Mouse (Mus musculus) hindbrain, embryonic 14.5 days (tissue): ENCODE measurements at regions not wholly inside any gene's neighbourhood (a gene's known extent, or its start where the extent isn't known, plus 50 kb on each side); places are given as distances from the start of the nearest gene placed in this dataset.
"Not testable (repeated sequence)": the region's sequence is repeated elsewhere in the genome, so short reads cannot be mapped to it uniquely, and the experiment has no call there.

Experiments
- ATAC-seq: fragments of 200-750 bp; cut with Nextera tagmentation; 2 replicates; pipeline ENCODE4 v1.8.0; 2017; ENCODE audit warnings: moderate number of reproducible peaks, mild to moderate bottlenecking, moderate TSS enrichment, moderate library complexity; ENCODE audit not compliant: low FRiP score
- DNase-seq: peaks from one replicate; pipeline ENCODE4 v3.0.0-alpha.2; 2015; ENCODE audit warnings: low spot score
- H3K27ac ChIP-seq: fragments of 300-500 bp; sonication (generic); 2 replicates; pipeline ENCODE4 v1.5.1; 2014; ENCODE audit warnings: mild to moderate bottlenecking, moderate library complexity
- H3K27me3 ChIP-seq: fragments of 300-500 bp; sonication (generic); 2 replicates; pipeline ENCODE4 v1.6.1; 2014; ENCODE audit warnings: mild to moderate bottlenecking, low read length, mixed read lengths; ENCODE audit not compliant: control insufficient read depth, insufficient read depth
- H3K36me3 ChIP-seq: fragments of 300-500 bp; sonication (generic); replicated peaks from 2 replicates; pipeline ENCODE4 v1.6.1; 2014; ENCODE audit not compliant: control insufficient read depth, insufficient read depth
- H3K4me1 ChIP-seq: fragments of 300-500 bp; sonication (generic); replicated peaks from 2 replicates; pipeline ENCODE4 v1.6.1; 2014; ENCODE audit warnings: antibody characterized with exemption, low read length, mixed read lengths; ENCODE audit not compliant: control insufficient read depth, insufficient read depth
- H3K4me2 ChIP-seq: fragments of 300-500 bp; sonication (generic); replicated peaks from 2 replicates; pipeline ENCODE4 v1.6.1; 2014; ENCODE audit warnings: mild to moderate bottlenecking, moderate library complexity
- H3K4me3 ChIP-seq: fragments of 300-500 bp; sonication (generic); replicated peaks from 2 replicates; pipeline ENCODE4 v1.5.1; 2014; ENCODE audit warnings: mild to moderate bottlenecking, low read length
- H3K9ac ChIP-seq: fragments of 300-500 bp; sonication (generic); 2 replicates; pipeline ENCODE4 v1.6.1; 2014
- H3K9me3 ChIP-seq: fragments of 300-500 bp; sonication (generic); 2 replicates; pipeline ENCODE4 v1.6.1; 2016; ENCODE audit warnings: low read length; ENCODE audit not compliant: control insufficient read depth
- WGBS: fragments of 180-500 bp; shearing (Covaris S2); extraction: QIAGEN DNeasy Blood & Tissue Kit; methylation state at CpG from one replicate; pipeline ENCODE4 v1.1.7; 2014; 5-methylcytosine and 5-hydroxymethylcytosine counted together

DNA sequence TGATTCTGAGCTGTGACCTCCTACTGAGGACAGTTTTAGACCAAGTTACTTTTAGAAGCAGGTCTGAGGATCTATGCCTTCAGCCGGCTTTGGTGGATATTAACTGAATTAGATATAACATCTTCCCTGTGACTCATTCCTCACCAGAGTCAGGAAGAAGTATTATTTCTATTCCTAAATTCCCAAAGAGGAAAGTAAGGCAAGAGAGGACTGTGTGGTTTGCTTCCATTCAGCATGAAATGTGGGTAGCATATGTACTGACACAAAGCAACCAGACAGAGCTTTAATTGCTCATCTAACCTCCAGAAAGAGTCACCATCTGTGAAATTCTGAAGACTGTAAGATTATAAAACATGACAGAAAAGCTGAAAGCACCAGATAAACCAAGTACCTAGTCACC is 1198.3 kb downstream of the 9330182O14Rik start:
- ATAC-seq, result no peak
- Histone ChIP-seq H3K9me3 (no peaks in the 10 kb centered on the region), H3K36me3 (no peaks in the 10 kb centered on the region), H3K4me2 (no peak overlapping the region), H3K27ac (no peak overlapping the region), H3K9ac (no peak overlapping the region), H3K27me3 (no peaks in the 10 kb centered on the region), H3K4me3 (no peak overlapping the region), H3K4me1 (no peaks in the 10 kb centered on the region)
- no peak for DNase-seq
- WGBS, result 89% methylated on average over 1 of the region's 1 CpGs

DNA sequence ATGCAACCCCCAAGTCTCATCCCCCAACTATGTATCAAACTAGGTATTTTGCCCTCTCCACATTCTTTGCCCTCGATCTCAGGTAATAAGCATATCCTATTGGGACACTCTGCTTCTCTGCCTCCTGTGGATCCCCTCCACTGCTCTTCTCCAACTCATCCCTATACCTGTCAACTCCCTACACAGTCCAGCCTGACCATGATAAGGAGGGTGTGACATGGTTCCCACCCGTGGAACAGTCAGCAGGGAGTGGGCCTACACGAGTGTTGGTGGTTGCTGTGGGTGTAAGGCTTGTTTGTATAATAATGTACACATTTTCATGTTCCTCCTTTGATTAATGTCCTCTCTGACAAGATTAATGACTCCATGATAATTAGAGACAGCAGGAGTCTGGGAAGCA is 1199.0 kb downstream of the 9330182O14Rik start:
- H3K4me1 ChIP-seq, result no peaks in the 10 kb centered on the region

GRCm38 (mm10) chr15:41340621-41341020 is 1206.5 kb downstream of the 9330182O14Rik start:
- not testable (repeated sequence) for H3K36me3 ChIP-seq, ATAC-seq, DNase-seq, H3K4me1 ChIP-seq, H3K4me3 ChIP-seq, H3K27ac ChIP-seq, H3K4me2 ChIP-seq, H3K27me3 ChIP-seq, H3K9ac ChIP-seq, H3K9me3 ChIP-seq
- WGBS, result 94% methylated on average over 2 of the region's 2 CpGs

More for the DNA sequence above, 1199.0 kb downstream of the 9330182O14Rik start:
- no peak overlapping the region for H3K27ac ChIP-seq
- DNase-seq (no peak), ATAC-seq (no peak)
- no peak overlapping the region for H3K4me3 ChIP-seq
- no peak overlapping the region for H3K4me2 ChIP-seq
- H3K36me3 ChIP-seq, result no peaks in the 10 kb centered on the region
- WGBS, result 65% methylated on average over 3 of the region's 3 CpGs
- no peaks in the 10 kb centered on the region for H3K27me3 ChIP-seq
- no peak overlapping the region for H3K9ac ChIP-seq
- H3K9me3 ChIP-seq, result no peaks in the 10 kb centered on the region

DNA sequence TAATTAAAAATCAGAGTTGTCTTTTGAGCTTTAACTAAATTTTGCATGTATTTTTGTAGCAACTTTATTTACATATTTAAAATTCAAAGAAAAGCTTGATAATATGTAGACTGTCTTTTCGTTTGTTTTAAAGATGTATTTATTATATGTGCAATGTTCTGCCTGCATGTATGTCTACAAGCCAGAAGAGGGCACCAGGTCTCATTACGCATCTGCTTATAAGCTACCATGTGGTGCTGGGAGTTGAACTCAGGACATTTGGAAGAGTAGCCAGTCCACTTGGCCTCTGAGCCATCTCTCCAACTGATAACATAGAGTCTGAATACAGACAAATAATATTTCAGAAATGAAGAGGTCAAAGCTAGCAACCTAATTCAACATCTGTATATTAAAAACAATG is 1211.4 kb downstream of the 9330182O14Rik start:
- DNase-seq (no peak), ATAC-seq (no peak)
- H3K27me3 ChIP-seq, result no peaks in the 10 kb centered on the region
- 0 out of 2 replicates have a peak, but pooled peaks cover 3% of the 10 kb centered on the region for H3K9me3 ChIP-seq
- H3K4me1 ChIP-seq, result no peaks in the 10 kb centered on the region
- H3K4me3 ChIP-seq, result no peak overlapping the region
- H3K9ac ChIP-seq, result no peak overlapping the region
- no peaks in the 10 kb centered on the region for H3K36me3 ChIP-seq
- no peak overlapping the region for H3K4me2 ChIP-seq
- WGBS, result 96% methylated on average over 2 of the region's 2 CpGs
- no peak overlapping the region for H3K27ac ChIP-seq

GRCm38 (mm10) chr15:41347221-41347620 is 1213.1 kb downstream of the 9330182O14Rik start:
- WGBS, result 93% methylated on average over 5 of the region's 5 CpGs
- H3K27me3 ChIP-seq, result no peaks in the 10 kb centered on the region
- no peak overlapping the region for H3K27ac ChIP-seq
- no peaks in the 10 kb centered on the region for H3K36me3 ChIP-seq
- no peak overlapping the region for H3K9ac ChIP-seq
- H3K4me1 ChIP-seq, result no peaks in the 10 kb centered on the region
- no peak for ATAC-seq
- no peak overlapping the region for H3K4me2 ChIP-seq
- H3K4me3 ChIP-seq, result no peak overlapping the region
- H3K9me3 ChIP-seq, result no peaks in the 10 kb centered on the region
- no peak for DNase-seq

- no peak overlapping the region for H3K4me3 ChIP-seq
- no peak overlapping the region for H3K27ac ChIP-seq
- ATAC-seq, result no peak
- H3K36me3 ChIP-seq, result no peaks in the 10 kb centered on the region
- no peak overlapping the region for H3K9ac ChIP-seq
- WGBS, result 20% methylated on average over 1 of the region's 2 CpGs
- H3K9me3 ChIP-seq, result no peaks in the 10 kb centered on the region
- no peaks in the 10 kb centered on the region for H3K27me3 ChIP-seq
- no peak for DNase-seq
- H3K4me1 ChIP-seq, result no peaks in the 10 kb centered on the region
- no peak overlapping the region for H3K4me2 ChIP-seq
Measured at GRCm38 (mm10) chr15:41352129-41352528, 1218.0 kb downstream of the 9330182O14Rik start.

DNA sequence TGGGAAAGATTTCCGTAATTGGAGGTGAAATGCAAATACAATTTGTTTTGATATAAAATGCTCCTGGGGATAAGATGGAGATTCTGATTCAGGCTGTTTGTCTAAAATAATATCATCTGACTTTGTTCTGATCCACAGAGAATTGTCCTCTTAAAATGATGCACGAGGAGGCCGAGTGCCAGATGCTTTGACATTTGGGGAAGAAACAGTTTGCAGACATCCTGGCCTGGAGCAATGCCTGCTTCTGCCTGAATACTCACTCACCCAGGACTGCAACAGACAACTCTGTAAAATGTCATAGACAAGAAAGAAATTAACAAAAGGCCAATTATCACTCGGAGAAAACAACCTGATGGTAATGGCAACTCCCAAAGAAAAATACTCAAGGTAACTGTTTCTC is 1225.1 kb downstream of the 9330182O14Rik start:
- no peak for DNase-seq
- Histone ChIP-seq H3K4me1 (no peaks in the 10 kb centered on the region), H3K36me3 (no peaks in the 10 kb centered on the region), H3K27me3 (no peaks in the 10 kb centered on the region), H3K9me3 (no peaks in the 10 kb centered on the region), H3K4me2 (no peak overlapping the region), H3K9ac (no peak overlapping the region), H3K27ac (no peak overlapping the region), H3K4me3 (no peak overlapping the region)
- no peak for ATAC-seq
- WGBS, result 84% methylated on average over 4 of the region's 4 CpGs

- H3K27me3 ChIP-seq, result no peaks in the 10 kb centered on the region
- no peak overlapping the region for H3K27ac ChIP-seq
- 87% methylated on average over 1 of the region's 1 CpGs for WGBS
- H3K36me3 ChIP-seq, result no peaks in the 10 kb centered on the region
- no peak overlapping the region for H3K9ac ChIP-seq
- no peak for DNase-seq
- H3K4me2 ChIP-seq, result no peak overlapping the region
- no peak for ATAC-seq
- no peak overlapping the region for H3K4me3 ChIP-seq
- no peaks in the 10 kb centered on the region for H3K9me3 ChIP-seq
- H3K4me1 ChIP-seq, result no peaks in the 10 kb centered on the region
Measured at GRCm38 (mm10) chr15:41374669-41375068, 1240.5 kb downstream of the 9330182O14Rik start.

- Histone ChIP-seq H3K27me3 (no peaks in the 10 kb centered on the region), H3K36me3 (no peaks in the 10 kb centered on the region), H3K4me2 (no peak overlapping the region), H3K9me3 (no peaks in the 10 kb centered on the region), H3K27ac (no peak overlapping the region), H3K4me3 (no peak overlapping the region), H3K9ac (no peak overlapping the region), H3K4me1 (no peaks in the 10 kb centered on the region)
- 84% methylated on average over 4 of the region's 4 CpGs for WGBS
- DNase-seq (no peak), ATAC-seq (no peak)
Measured at GRCm38 (mm10) chr15:41375906-41376305, 1241.7 kb downstream of the 9330182O14Rik start.

DNA sequence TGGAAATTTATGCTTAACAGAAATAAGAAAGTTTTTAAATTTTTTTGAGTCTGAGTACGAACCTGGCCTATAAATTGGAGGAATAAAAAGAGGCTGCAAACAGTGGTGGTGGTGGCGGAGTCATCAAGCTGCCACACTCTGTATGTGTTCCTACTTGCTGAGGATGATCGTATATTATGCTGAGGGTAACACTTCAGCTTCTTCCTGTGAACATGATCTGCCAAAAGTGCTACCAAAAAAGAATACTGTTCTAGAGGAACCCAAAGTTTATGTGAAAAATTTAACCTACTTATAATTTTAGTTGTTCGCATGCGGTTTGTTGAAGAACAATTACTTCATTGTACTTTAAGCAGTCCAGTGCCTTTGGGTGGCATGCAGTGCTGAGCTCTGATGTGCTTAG is 1245.5 kb downstream of the 9330182O14Rik start:
- WGBS, result 91% methylated on average over 5 of the region's 5 CpGs
- Histone ChIP-seq H3K4me3 (no peak overlapping the region), H3K27ac (no peak overlapping the region), H3K4me2 (no peak overlapping the region), H3K36me3 (no peaks in the 10 kb centered on the region), H3K9ac (no peak overlapping the region), H3K9me3 (no peaks in the 10 kb centered on the region), H3K4me1 (no peaks in the 10 kb centered on the region), H3K27me3 (no peaks in the 10 kb centered on the region)
- ATAC-seq, result no peak
- DNase-seq, result no peak
